Mouse (Mus musculus) ovary, adult 18-20 months (tissue): ENCODE measurements around the gene Spink2.
"Not testable (repeated sequence)": the region's sequence is repeated elsewhere in the genome, so short reads cannot be mapped to it uniquely, and the experiment has no call there.

Experiments
- DNase-seq: peaks from one replicate; pipeline ENCODE4 v3.0.0; 2022; ENCODE audit warnings: low spot score, mixed read lengths

The Spink2 gene

DNA sequence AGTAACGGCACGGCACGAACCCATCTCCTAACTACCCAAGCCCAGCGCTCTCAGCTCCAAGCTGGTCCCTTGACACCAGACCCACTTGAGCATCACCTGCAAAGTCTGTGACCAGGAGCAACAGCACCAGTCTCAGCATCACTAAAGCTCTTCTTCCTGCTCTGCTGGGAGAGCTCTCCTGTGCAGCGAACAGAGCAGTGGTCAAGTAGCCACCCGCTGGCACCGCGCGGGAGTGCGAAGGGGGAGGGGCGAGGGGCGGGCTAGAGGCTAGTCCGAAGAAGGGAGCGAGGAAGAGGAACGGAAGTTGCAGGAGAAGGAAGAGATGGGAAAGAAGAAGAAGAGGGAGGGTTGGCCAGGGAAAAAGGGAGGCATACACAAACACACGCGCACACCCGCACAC, at the start of gene Spink2:
Spink2 (minus strand) TSS at position 236 of the 400 bp plus-strand sequence.
- peak; percentile 9 for DNase-seq

DNA sequence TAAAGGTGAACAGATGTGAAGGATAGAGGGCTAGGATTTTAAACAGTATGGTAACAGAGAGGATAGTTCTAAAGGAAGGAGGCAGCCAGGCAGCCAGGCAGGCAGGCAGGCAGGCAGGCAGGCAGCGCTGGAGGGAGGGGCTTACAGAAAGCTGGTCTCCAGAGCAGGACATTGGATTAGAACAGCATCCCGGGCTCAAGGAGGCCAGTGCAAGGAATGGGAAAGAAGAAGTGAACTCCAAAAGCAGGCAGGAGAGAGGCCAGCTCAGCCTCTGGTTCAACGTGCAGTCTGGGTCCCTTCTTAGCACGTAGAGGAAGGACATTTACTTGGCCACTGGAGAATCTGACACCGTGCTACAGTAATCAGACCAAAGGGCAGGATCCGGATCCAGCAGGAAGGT, 48.9 kb upstream of the Spink2 start:
- no peak for DNase-seq

- no peak for DNase-seq
Measured at GRCm38 (mm10) chr5:77259315-77259714, 48.0 kb upstream of the Spink2 start.

GRCm38 (mm10) chr5:77257603-77258002, 46.3 kb upstream of the Spink2 start:
- DNase-seq, result no peak

DNA sequence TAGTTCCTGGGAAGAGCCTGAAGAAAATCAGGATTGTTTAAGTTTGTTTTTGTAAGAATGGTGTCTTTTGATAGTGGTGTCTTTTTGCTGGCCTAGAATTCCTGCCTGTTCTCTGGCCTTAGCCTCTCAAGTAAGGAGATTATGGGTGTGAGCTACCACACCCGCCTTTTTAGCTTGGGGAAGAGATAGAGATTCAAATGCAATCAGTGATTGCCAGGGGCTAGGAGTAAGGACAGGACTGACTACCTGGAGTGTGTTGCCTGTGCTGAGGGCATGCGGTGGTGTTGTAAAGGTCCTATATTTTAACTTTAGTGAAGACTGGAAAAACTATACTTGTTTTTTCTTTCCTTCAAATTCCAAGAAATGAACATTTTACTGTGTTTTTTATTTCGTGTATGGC, 43.1 kb upstream of the Spink2 start:
- no peak for DNase-seq

GRCm38 (mm10) chr5:77253154-77253553, 41.9 kb upstream of the Spink2 start:
- DNase-seq, result no peak

GRCm38 (mm10) chr5:77252115-77252827, 41.0 kb upstream of the Spink2 start:
- no peak for DNase-seq

DNA sequence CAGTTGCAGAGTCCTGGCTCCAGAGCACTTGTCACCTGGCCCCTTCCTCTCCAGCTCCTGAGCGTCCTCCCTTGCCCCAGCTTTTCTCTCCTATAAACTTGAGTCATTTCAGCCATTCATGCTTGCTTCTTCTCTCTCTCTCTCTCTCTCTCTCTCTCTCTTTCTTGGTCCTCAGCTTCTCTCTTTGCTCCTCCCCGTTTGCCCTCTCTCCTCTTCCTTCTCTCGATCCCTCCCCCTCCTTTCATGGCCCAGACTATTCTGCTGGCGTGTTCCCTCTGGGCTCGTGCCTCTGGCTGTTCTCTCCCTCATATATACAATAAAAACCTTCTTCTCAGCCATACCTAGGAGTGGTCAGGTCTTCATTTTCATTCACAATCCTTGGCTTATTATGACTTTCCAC, 40.4 kb upstream of the Spink2 start:
- DNase-seq, result no peak

- DNase-seq, result no peak
Measured at GRCm38 (mm10) chr5:77250083-77250482, 38.8 kb upstream of the Spink2 start.

DNA sequence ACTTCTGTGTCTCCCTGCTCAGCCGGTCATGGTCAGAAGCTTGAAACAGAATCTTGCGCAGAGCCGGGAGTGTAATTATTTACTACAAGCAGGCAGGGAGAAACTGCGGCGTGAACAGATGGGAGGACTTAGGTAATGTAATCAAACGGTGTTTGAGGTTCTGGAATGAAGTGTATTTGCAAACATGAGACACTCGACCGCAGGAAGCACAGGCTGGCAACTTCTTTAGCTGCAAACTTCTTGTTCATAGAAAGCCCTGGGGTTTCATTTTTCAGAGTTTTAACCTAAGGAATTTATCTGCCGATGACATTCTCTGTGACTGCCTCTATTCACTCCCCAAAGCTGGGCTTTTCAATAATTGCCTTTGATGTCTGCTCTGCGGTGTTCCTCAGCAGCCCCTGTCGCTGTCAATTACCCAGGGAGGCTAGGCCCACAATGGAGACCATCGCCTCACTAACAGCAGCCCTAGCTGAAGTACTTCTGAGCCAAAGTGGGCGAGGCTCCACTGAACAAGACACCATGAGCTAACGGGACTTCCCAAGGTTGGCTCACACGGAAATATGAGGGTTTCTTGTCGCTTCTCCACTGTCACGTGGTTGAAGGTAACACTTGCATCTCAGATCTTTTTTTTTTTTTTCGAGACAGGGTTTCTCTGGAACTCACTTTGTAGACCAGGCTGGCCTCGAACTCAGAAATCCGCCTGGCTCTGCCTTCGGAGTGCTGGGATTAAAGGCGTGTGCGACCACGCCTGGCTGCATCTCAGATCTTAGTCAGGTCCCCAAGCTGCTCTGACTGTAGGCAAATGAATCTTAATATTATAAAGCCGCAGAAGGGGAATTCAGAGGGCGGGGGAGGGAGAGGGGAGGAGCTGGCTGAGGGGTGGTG, 34.8 kb upstream of the Spink2 start:
- no peak for DNase-seq

- no peak for DNase-seq
Measured at GRCm38 (mm10) chr5:77245463-77245786, 34.2 kb upstream of the Spink2 start.

- no peak for DNase-seq
Measured at GRCm38 (mm10) chr5:77244331-77244987, 33.2 kb upstream of the Spink2 start.

- DNase-seq, result no peak
Measured at GRCm38 (mm10) chr5:77237104-77237503, 25.8 kb upstream of the Spink2 start.

DNA sequence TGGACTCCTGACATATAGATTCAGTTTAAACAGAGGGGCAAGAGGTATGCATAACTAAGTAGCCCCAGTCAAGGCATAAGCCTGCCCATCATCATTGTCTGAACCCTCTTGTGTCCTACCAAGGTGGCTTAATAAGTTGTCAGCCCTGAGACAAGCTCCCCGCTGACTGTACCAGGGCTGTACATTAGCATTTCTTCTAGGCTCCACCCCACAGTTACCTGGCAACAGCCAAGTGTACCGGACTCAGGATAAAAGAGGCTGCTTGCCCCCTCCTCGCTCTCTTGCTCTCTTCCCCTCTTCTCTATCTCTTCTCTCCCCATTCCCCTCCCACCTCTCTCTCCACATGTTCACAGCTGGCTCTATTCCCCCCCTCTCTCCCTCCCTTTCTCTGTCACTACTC, 23.6 kb upstream of the Spink2 start:
- no peak for DNase-seq

- DNase-seq, result not testable (repeated sequence)
Measured at GRCm38 (mm10) chr5:77231863-77232262, 20.6 kb upstream of the Spink2 start.

GRCm38 (mm10) chr5:77228986-77229385, 17.7 kb upstream of the Spink2 start:
- DNase-seq, result no peak

GRCm38 (mm10) chr5:77223043-77223975, 12.0 kb upstream of the Spink2 start:
- no peak for DNase-seq

DNA sequence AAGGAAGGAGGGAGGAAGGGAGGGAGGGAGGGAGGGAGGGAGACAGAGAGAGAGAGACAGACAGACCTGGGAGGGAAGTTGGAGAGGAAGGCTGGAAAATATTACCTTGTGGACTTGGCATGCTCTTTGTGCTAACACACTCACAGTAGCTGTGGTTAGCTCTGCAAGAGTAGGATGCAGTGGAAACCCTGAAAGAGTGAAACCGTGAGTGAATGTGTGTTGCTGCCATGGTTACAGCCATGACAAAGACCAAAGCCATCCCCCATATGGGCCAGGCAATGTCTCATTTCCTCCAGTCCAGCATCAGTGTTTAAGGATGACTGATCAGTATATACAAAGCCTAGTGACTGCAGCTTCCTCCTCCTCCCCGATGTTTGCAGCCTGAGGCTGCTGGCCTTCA, 6.5 kb upstream of the Spink2 start:
- no peak for DNase-seq

DNA sequence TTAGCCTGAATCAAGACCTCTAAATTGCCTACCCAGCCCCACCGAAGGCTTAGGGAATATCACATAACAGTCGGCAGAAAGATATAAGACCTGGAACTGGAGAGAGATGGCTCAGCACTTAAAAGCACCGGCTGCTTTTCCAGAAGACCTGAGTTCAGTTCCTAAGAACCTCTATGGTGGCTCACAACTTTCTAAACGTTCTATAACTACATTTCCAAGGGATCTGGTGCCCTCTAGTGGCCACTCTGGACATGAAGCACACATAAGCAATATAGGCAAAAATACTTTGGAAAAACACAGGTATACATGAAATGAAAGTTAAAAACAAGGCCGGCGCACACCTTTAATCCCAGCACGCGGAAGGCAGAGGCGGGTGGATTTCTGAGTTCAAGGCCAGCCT, 5.9 kb upstream of the Spink2 start:
- no peak for DNase-seq

DNA sequence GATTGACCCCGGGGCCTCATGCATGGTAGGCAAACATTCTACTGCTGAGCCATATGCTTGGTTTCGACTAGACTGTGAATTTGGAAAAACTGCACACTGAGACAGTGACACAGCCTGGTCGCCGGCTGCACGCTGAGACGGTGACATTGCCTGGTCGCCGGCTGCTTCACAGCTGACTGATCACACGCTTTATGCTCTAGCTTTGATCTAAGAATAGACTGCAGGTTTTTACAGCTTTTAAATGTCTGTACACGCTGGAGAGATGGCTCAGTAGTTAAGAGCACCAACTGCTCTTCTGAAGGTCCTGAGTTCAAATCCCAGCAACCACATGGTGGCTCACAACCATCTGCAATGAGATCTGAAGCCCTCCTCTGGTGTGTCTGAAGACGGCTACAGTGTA, 5.1 kb downstream of the Spink2 start:
- DNase-seq, result no peak

- no peak for DNase-seq
Measured at GRCm38 (mm10) chr5:77202238-77202637, 9.0 kb downstream of the Spink2 start.

- no peak for DNase-seq
Measured at GRCm38 (mm10) chr5:77200695-77201094, 10.6 kb downstream of the Spink2 start.
